Mouse (Mus musculus): Measurements from ENCODE around the gene Pop7. TPM values are rescaled to one million over a fixed set of nuclear protein-coding genes. Genes with fewer than 3 reads are reported as not detected.

Pop7 gene
- polyA plus RNA-seq, 1 experiment = 10.2 TPM

DNA sequence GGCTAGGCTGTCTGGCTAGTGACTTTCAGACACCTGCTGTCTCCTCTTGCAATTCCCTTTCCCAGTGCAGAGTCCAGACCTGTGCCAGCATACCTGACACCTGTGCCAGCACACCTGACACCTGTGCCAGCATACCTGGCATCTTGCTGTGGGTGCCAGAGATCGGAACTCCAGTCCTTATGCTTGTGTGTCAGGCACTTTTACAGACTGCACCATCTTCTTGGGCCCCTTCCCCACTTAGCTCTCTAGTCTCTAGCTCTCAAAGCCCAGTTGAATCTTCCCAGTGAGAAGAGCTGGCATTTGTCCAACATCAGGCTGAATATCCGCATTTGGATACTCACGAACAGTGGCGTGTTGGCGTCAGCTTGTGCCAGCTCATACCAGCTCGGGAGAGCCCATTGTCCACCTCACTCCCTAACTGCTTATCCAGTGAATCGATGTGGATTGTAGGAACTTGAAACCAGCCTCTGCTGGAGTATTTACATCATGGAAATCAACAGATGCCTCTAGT lies 37.0 kb upstream of the Pop7 start:
- TF ChIP-seq POLR2A (IDR thresholded peaks at IDR 0.05; ENCODE audit: control insufficient read depth, low read depth, low read length) (no peak), CTCF (IDR thresholded peaks at IDR 0.05; ENCODE audit: control insufficient read depth, insufficient read depth, insufficient replicate concordance, low read depth, low read length) (no peak)
- Histone ChIP-seq H3K27ac (ENCODE audit: control insufficient read depth, insufficient read depth, low read depth, low read length) (no peak overlapping the region), H3K27me3 (ENCODE audit: control insufficient read depth, insufficient read depth, low read length) (no peaks in the 10 kb centered on the region), H3K36me3 (ENCODE audit: control insufficient read depth, insufficient read depth, low read length) (no peaks in the 10 kb centered on the region), H3K4me3 (ENCODE audit: control insufficient read depth, low read depth, low read length) (no peak overlapping the region), H3K4me1 (ENCODE audit: control insufficient read depth, insufficient read depth, low read length) (no peaks in the 10 kb centered on the region)

DNA sequence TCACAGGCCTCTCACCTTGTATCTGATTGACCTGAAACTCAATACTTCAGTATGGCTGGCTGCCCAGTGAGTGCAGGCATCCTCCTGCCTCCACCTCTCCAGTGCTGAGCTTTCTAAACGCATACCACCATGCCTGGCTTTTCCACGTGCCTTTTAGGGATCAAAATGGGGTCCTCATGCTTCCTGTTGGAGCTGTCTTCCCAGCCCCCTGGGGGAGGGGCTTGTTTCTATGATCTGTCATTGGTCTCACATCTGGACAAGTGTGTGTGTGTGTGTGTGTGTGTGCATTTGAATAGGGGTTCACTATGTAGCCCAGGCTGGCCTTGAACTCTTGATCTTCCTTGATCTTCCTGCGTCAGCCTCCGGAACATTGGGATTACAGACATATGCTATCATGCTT lies 35.1 kb upstream of the Pop7 start:
- no peaks in the 10 kb centered on the region for H3K36me3 ChIP-seq (ENCODE audit: control insufficient read depth, insufficient read depth, low read length)
- no peak overlapping the region for H3K27ac ChIP-seq (ENCODE audit: control insufficient read depth, insufficient read depth, low read depth, low read length)
- H3K27me3 ChIP-seq (ENCODE audit: control insufficient read depth, insufficient read depth, low read length) = no peaks in the 10 kb centered on the region
- peaks cover 5% of the 10 kb centered on the region; the same call in 1 of the 2 replicates for H3K4me1 ChIP-seq (ENCODE audit: control insufficient read depth, insufficient read depth, low read length)
- no peak overlapping the region for H3K4me3 ChIP-seq (ENCODE audit: control insufficient read depth, low read depth, low read length)
- TF ChIP-seq CTCF (IDR thresholded peaks at IDR 0.05; ENCODE audit: control insufficient read depth, insufficient read depth, insufficient replicate concordance, low read depth, low read length) (no peak), POLR2A (IDR thresholded peaks at IDR 0.05; ENCODE audit: control insufficient read depth, low read depth, low read length) (no peak)

DNA sequence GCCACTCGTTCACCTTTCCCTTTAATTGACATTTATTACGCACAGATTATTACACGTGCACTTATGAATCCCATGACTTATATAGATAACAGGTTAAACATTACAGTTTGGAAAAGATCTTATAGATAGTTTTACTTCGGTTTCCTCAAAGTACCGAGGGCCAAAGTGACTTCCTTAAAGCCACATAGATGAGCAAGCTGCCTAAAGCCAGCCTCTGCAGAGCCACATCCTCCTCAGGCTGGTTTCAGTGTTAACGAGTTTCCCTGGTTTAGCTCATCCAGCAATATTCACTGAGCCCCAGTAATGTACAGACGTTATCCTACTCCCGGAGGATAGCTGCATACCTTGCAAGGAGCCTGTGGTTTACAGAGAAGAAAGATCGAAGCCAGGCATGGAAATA lies 33.0 kb upstream of the Pop7 start:
- TF ChIP-seq POLR2A (IDR thresholded peaks at IDR 0.05; ENCODE audit: control insufficient read depth, low read depth, low read length) (no peak), CTCF (IDR thresholded peaks at IDR 0.05; ENCODE audit: control insufficient read depth, insufficient read depth, insufficient replicate concordance, low read depth, low read length) (no peak)
- H3K27ac ChIP-seq (ENCODE audit: control insufficient read depth, insufficient read depth, low read depth, low read length) = no peak overlapping the region
- H3K36me3 ChIP-seq (ENCODE audit: control insufficient read depth, insufficient read depth, low read length) = no peaks in the 10 kb centered on the region

DNA sequence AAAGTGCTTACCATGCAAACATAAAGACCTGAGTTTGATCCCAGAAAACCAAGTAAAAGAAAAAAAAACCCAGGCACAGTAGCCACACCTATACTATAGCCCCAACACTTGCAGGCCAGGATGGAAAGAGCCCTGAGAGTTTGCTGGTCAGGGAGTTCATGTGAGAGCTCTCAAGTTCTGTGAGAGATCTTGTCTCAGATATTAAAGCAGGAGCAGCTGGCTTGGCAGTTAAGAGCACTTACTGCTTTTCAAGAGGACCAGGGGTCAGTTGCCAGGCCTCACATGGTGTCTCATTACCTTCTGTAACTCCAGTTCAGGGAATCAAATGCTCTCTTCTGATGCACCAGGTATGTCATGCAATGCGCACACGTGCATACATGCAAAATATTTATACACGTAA lies 32.4 kb upstream of the Pop7 start:
- Histone ChIP-seq H3K27me3 (ENCODE audit: control insufficient read depth, insufficient read depth, low read length) (no peaks in the 10 kb centered on the region), H3K36me3 (ENCODE audit: control insufficient read depth, insufficient read depth, low read length) (no peaks in the 10 kb centered on the region), H3K27ac (ENCODE audit: control insufficient read depth, insufficient read depth, low read depth, low read length) (no peak overlapping the region), H3K4me1 (ENCODE audit: control insufficient read depth, insufficient read depth, low read length) (peaks cover 15% of the 10 kb centered on the region), H3K4me3 (ENCODE audit: control insufficient read depth, low read depth, low read length) (no peak overlapping the region)
- TF ChIP-seq CTCF (IDR thresholded peaks at IDR 0.05; ENCODE audit: control insufficient read depth, insufficient read depth, insufficient replicate concordance, low read depth, low read length) = no peak
- TF ChIP-seq POLR2A (IDR thresholded peaks at IDR 0.05; ENCODE audit: control insufficient read depth, low read depth, low read length) = no peak

More for the DNA sequence above, 33.0 kb upstream of the Pop7 start:
- Histone ChIP-seq H3K4me3 (ENCODE audit: control insufficient read depth, low read depth, low read length) (no peak overlapping the region), H3K4me1 (ENCODE audit: control insufficient read depth, insufficient read depth, low read length) (peaks cover 11% of the 10 kb centered on the region), H3K27me3 (ENCODE audit: control insufficient read depth, insufficient read depth, low read length) (no peaks in the 10 kb centered on the region)

DNA sequence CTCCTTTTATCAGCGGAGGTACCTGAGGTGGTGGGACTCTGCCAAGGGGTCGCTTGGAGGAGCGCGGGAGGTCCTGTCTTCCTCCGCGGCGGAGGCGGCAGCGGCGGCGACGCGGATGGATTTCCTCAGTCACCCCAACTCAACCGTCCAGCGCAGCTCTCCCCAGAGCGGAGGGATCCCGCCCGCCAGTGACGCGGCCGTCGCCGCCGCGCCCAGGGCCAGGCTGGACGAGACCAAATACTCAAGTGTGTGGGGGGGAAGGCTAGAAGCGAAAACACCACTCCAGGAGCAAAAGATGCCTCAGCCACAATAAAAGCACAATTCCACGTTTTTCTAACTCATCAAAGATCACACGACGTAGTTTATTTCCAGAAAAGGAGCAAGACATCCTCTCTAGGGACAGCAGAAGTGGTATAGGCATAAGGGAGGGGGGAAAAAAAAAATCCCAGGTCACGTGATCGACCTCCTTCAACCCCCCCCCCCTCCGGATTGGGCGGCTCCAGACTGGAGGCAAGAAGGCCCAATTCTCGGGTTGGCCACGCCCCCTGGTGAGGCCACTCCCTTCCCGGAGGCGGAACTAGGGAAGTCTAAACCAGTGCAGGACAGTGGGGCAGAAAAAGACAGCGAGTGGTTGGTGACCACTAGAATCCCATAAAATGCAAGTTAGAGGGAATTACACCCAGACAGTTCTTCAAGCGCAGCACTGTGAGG lies 31.0 kb upstream of the Pop7 start, which contains the start of the genes Epo and Gnb2:
Gene Epo (minus strand): TSS at position 126 of the 711 bp plus-strand sequence.
Gene Gnb2 (minus strand): TSS at position 394 of the 711 bp plus-strand sequence.
- Histone ChIP-seq H3K27ac (ENCODE audit: control insufficient read depth, insufficient read depth, low read depth, low read length) (peak within 1 kb of the TSS; percentile 100), H3K4me1 (ENCODE audit: control insufficient read depth, insufficient read depth, low read length) (peaks cover 15% of the 10 kb centered on the region), H3K4me3 (ENCODE audit: control insufficient read depth, low read depth, low read length) (peak within 1 kb of the TSS; percentile 99), H3K36me3 (ENCODE audit: control insufficient read depth, insufficient read depth, low read length) (no peaks in the 10 kb centered on the region), H3K27me3 (ENCODE audit: control insufficient read depth, insufficient read depth, low read length) (no peaks in the 10 kb centered on the region)
- TF ChIP-seq CTCF (IDR thresholded peaks at IDR 0.05; ENCODE audit: control insufficient read depth, insufficient read depth, insufficient replicate concordance, low read depth, low read length) = no peak
- TF ChIP-seq POLR2A (IDR thresholded peaks at IDR 0.05; ENCODE audit: control insufficient read depth, low read depth, low read length) = peak; percentile 82

DNA sequence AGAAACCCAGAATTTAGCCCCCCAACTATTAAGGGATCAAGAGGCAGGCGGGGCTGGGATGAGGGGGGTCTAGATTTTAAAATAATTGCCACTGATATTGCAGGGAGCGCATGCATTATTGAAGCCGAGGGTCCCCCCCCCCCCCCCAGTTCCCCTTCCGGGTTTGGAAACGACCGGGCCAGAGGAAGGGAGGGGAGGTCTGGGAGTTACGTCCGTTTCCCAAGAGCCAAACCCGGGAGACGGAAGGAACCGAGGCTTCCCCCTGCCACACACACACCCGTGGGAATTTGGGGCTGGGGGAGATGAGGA lies 30.4 kb upstream of the Pop7 start:
- Histone ChIP-seq H3K27ac (ENCODE audit: control insufficient read depth, insufficient read depth, low read depth, low read length) (peak overlapping the region; percentile 100), H3K36me3 (ENCODE audit: control insufficient read depth, insufficient read depth, low read length) (no peaks in the 10 kb centered on the region; the same call in 1 of the 2 replicates), H3K4me1 (ENCODE audit: control insufficient read depth, insufficient read depth, low read length) (peaks cover 15% of the 10 kb centered on the region), H3K27me3 (ENCODE audit: control insufficient read depth, insufficient read depth, low read length) (no peaks in the 10 kb centered on the region), H3K4me3 (ENCODE audit: control insufficient read depth, low read depth, low read length) (peak overlapping the region; percentile 99)
- TF ChIP-seq CTCF (IDR thresholded peaks at IDR 0.05; ENCODE audit: control insufficient read depth, insufficient read depth, insufficient replicate concordance, low read depth, low read length) = no peak
- TF ChIP-seq POLR2A (IDR thresholded peaks at IDR 0.05; ENCODE audit: control insufficient read depth, low read depth, low read length) = no peak

DNA sequence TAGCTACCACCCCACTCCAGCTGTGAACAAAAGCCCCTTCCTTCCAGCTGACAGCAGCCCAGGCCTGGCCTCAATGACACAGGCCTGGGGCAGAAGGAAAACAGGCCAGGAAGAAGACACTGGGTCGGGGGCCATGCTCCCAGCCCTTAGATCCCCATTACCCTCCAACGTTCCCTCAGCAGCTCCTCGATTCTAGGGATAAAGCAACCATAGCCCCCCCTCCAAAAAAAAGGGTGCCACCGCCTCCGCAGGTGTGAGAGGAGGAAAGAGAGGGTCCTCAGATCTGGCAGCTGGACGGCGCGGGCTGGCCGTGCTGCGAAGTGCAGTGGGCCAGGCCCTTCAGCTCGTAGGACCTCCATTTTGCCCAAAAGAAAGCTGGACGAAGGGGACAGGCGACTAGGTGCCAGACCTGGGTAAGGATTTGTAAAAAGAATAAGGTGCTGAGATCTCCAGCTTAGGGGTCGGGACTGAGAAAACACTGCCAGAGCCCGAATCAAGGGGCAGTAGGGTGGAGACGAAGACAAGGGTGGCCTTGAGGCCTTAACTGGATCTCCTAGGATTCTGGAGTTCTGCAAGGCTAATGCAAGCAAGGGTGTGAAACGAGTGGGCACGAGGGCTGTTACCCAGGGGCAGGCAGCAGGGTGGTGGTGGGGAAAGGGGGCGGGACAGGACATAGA lies 30.0 kb upstream of the Pop7 start:
- no peaks in the 10 kb centered on the region for H3K27me3 ChIP-seq (ENCODE audit: control insufficient read depth, insufficient read depth, low read length)
- TF ChIP-seq POLR2A (IDR thresholded peaks at IDR 0.05; ENCODE audit: control insufficient read depth, low read depth, low read length) (no peak), CTCF (IDR thresholded peaks at IDR 0.05; ENCODE audit: control insufficient read depth, insufficient read depth, insufficient replicate concordance, low read depth, low read length) (no peak)
- no peaks in the 10 kb centered on the region; the same call in 1 of the 2 replicates for H3K36me3 ChIP-seq (ENCODE audit: control insufficient read depth, insufficient read depth, low read length)
- H3K27ac ChIP-seq (ENCODE audit: control insufficient read depth, insufficient read depth, low read depth, low read length) = peak overlapping the region; percentile 85
- peaks cover 15% of the 10 kb centered on the region for H3K4me1 ChIP-seq (ENCODE audit: control insufficient read depth, insufficient read depth, low read length)
- peak overlapping the region; percentile 99 for H3K4me3 ChIP-seq (ENCODE audit: control insufficient read depth, low read depth, low read length)
